Mouse (Mus musculus) testis, adult 2 months (tissue): ENCODE data around the gene Atxn1.

ENCODE experiments used
- CTCF ChIP-seq: fragments of 200-500 bp; IDR thresholded peaks from 2 replicates; pipeline ENCODE4 v1.5.1; 2012; ENCODE audit warnings: low read depth, mild to moderate bottlenecking, inconsistent platforms, low read length, moderate library complexity; ENCODE audit not compliant: control insufficient read depth, insufficient read depth, insufficient replicate concordance
- POLR2A ChIP-seq: fragments of 200-500 bp; IDR thresholded peaks from 2 replicates; pipeline ENCODE4 v1.6.1; 2012; ENCODE audit warnings: low read depth, mild to moderate bottlenecking, inconsistent platforms, low read length, moderate library complexity; ENCODE audit not compliant: control insufficient read depth

GRCm38 (mm10) chr13:45979246-45979645 is 14.4 kb upstream of the Atxn1 start:
- no peak for TF ChIP-seq POLR2A
- no peak for TF ChIP-seq CTCF
